Mouse (Mus musculus): ENCODE results near the gene Cacna1e.

DNA sequence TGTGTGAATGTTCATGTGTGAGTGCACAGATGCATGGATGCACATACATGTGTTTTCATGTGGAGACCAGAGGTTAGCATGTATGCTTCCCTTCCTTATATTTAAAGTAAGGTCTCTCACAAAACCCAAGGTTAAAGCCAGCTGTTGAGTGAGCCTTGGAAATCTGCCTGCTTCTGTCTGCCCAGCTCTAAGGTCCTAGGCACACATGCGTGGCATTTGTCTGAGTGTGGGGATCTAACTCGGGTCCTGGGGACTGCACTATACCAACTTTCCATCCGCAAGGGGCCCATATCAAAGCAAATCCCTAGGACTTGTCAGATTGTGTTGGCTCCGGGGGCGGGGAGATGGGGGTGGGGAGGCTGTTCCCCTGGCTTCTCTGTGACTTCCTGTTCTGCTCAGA is 96.9 kb downstream of the Cacna1e start:
- TF ChIP-seq CTCF (IDR thresholded peaks at IDR 0.05; ENCODE audit: low read depth, low read length), result no peak
- TF ChIP-seq POLR2A (IDR thresholded peaks at IDR 0.05; ENCODE audit: borderline replicate concordance, low read depth, low read length), result no peak

Data from bone marrow macrophage, adult 2 months (primary cell).